Mouse (Mus musculus) spleen, adult 2 months (tissue): Measurements from ENCODE around the gene Cdh16.

Experiments
- CTCF ChIP-seq: fragments of 200-500 bp; IDR thresholded peaks from 2 replicates; pipeline ENCODE4 v1.5.1; 2011; ENCODE audit warnings: mild to moderate bottlenecking, inconsistent platforms; ENCODE audit not compliant: insufficient read depth, insufficient read length, insufficient replicate concordance; ENCODE audit errors: extremely low read depth
- POLR2A ChIP-seq: fragments of 200-500 bp; IDR thresholded peaks from 2 replicates; pipeline ENCODE4 v1.6.1; 2011; ENCODE audit warnings: low read depth, low read length, inconsistent platforms

- TF ChIP-seq POLR2A (no peak), CTCF (no peak)
Measured at GRCm38 (mm10) chr8:104638010-104638409, 13.8 kb upstream of the Cdh16 start.
